Comparison of ENCODE assay signal across 8 mouse cellular contexts in the genomic region with DNA sequence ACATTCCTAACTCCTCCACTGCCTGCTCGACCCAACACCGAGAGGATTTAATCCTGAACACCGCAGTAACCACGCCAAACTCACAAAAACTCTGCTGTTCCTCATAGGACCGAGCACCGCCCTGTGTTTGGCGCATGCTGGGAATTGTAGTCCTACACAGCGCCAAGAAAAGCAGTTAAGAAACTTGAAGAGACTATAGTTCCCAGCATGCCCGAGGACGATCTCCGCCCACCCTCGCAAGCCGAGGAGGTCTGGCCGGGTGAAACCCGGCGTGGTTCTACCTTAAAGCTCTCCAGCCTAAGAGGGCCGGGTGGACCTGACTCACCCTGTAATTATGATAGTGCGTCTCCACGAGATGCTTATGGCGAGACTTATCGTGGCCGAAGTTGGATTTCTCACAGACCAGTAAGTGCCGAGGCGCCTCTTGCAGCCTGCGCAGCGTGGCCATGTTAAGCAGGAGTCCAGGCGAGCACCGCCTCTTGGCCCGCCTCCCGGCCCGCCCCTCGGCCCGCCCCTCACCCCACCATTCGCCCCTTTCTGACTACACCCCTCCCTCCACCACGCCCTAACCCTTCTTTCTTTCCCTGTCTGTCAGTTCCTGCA. TPM values are rescaled to one million over a fixed set of nuclear protein-coding genes. Genes with fewer than 3 reads are reported as not detected.
DNase-seq lines count a peak whose midpoint lies in the region; ATAC-seq lines count a peak whose summit lies in the region.

Gene Rpp40 (minus strand): TSS at position 481 of the 603 bp plus-strand sequence.

- no peaks in the 10 kb centered on the region for H3K27me3 ChIP-seq in heart, embryonic 14.5 days (ENCODE audit: control insufficient read depth, insufficient read depth, low read length)
- no peaks in the 10 kb centered on the region for H3K27me3 ChIP-seq in liver, embryonic 13.5 days
- no peaks in the 10 kb centered on the region for H3K27me3 ChIP-seq in stomach, embryonic 16.5 days (ENCODE audit: control insufficient read depth, insufficient read depth, low read length)

- peak; percentile 69 for DNase-seq in c-Kit-negative CD71-positive TER-119-positive erythroid progenitor cells, embryonic 14.5 days (ENCODE audit: low read depth, low spot score)
- peak; percentile 95 for DNase-seq in fibroblast of lung, adult 2 months (ENCODE audit: low read depth)
- peak; percentile 94 for DNase-seq in kidney, postnatal 14 days
- DNase-seq in liver, embryonic 13.5 days: peak; percentile 87
- peak; percentile 92 for DNase-seq in neural tube, embryonic 10.5 days (ENCODE audit: extremely low spot score, low spot score)

- H3K4me1 ChIP-seq in heart, embryonic 14.5 days (ENCODE audit: control insufficient read depth in 2 of 2, insufficient read depth in 2 of 2, low read length in 2 of 2): peaks cover 0 to 4% of the 10 kb centered on the region in 2 experiments; a peak in 2 of 4 replicates
- H3K4me1 ChIP-seq in liver, embryonic 13.5 days (replicated peaks): peaks cover 15% of the 10 kb centered on the region
- peaks cover 3% of the 10 kb centered on the region; the same call in 1 of the 2 replicates for H3K4me1 ChIP-seq in stomach, embryonic 16.5 days (ENCODE audit: control insufficient read depth, insufficient read depth, low read length)

- peak within 1 kb of the TSS; percentile 88 for H3K4me2 ChIP-seq in heart, embryonic 14.5 days (ENCODE audit: low read length)
- H3K4me2 ChIP-seq in liver, embryonic 13.5 days: peak within 1 kb of the TSS; percentile 74
- H3K4me2 ChIP-seq in stomach, embryonic 16.5 days (ENCODE audit: low read depth, low read length): peak within 1 kb of the TSS; percentile 75

- H3K9me3 ChIP-seq in heart, embryonic 14.5 days (ENCODE audit: control insufficient read depth, low read length): no peaks in the 10 kb centered on the region
- H3K9me3 ChIP-seq in liver, embryonic 13.5 days (replicated peaks): no peaks in the 10 kb centered on the region
- no peaks in the 10 kb centered on the region for H3K9me3 ChIP-seq in stomach, embryonic 16.5 days (replicated peaks; ENCODE audit: control insufficient read depth, low read length)

- under 1% methylated on average over 35 of the region's 35 CpGs for WGBS in heart, embryonic 14.5 days
- WGBS in liver, embryonic 13.5 days (ENCODE audit: insufficient replicate concordance): 0% methylated on average over 35 of the region's 35 CpGs
- WGBS in stomach, embryonic 16.5 days: under 1% methylated on average over 35 of the region's 35 CpGs

- peak; percentile 99 for ATAC-seq in CD4-positive, CD25-positive, alpha-beta regulatory T cell, adult 4 months
- ATAC-seq in heart, embryonic 14.5 days (ENCODE audit: insufficient number of reproducible peaks, insufficient read depth, low FRiP score, low read depth): peak; percentile 99
- ATAC-seq in liver, embryonic 13.5 days (ENCODE audit: low read depth): peak; percentile 100
- peak; percentile 99 for ATAC-seq in stomach, embryonic 16.5 days (ENCODE audit: insufficient read depth, low FRiP score)

- peak within 1 kb of the TSS; percentile 77 for H3K9ac ChIP-seq in heart, embryonic 14.5 days (ENCODE audit: low read length)
- H3K9ac ChIP-seq in liver, embryonic 13.5 days: peak within 1 kb of the TSS; percentile 62
- peak within 1 kb of the TSS; percentile 78 for H3K9ac ChIP-seq in stomach, embryonic 16.5 days (ENCODE audit: low read length)

- peak within 1 kb of the TSS; percentile 74 to 93 for H3K4me3 ChIP-seq in heart, embryonic 14.5 days (ENCODE audit: control insufficient read depth in 1 of 2, insufficient read depth in 1 of 2, low read depth in 1 of 2, low read length in 2 of 2)
- peak within 1 kb of the TSS; percentile 67 for H3K4me3 ChIP-seq in liver, embryonic 13.5 days (replicated peaks)
- peak within 1 kb of the TSS; percentile 90 for H3K4me3 ChIP-seq in stomach, embryonic 16.5 days (replicated peaks; ENCODE audit: low read length)

- H3K36me3 ChIP-seq in heart, embryonic 14.5 days (ENCODE audit: control insufficient read depth, insufficient read depth, low read length): no peaks in the 10 kb centered on the region
- H3K36me3 ChIP-seq in liver, embryonic 13.5 days: peaks cover 3% of the 10 kb centered on the region; the same call in 1 of the 2 replicates
- no peaks in the 10 kb centered on the region; the same call in 1 of the 2 replicates for H3K36me3 ChIP-seq in stomach, embryonic 16.5 days (ENCODE audit: control insufficient read depth, insufficient read depth, low read length)

- no peak within 1 kb of the TSS for H3K27ac ChIP-seq in heart, embryonic 14.5 days (replicated peaks in 1 of 2; ENCODE audit: control insufficient read depth in 1 of 2, insufficient read depth in 1 of 2, low read depth in 2 of 2, low read length in 2 of 2)
- H3K27ac ChIP-seq in liver, embryonic 13.5 days: no peak within 1 kb of the TSS
- no peak within 1 kb of the TSS for H3K27ac ChIP-seq in stomach, embryonic 16.5 days (ENCODE audit: low read length)

RNA-seq across cellular contexts. Expression of gene Rpp40, which starts in this region (rescaled TPM):
- polyA plus RNA-seq in CD4-positive, CD25-positive, alpha-beta regulatory T cell, adult 4 months (2017; shearing (Covaris generic)): 10 to 100 TPM; 10.8 to 12.0 TPM
- 8.4 and 8.9 TPM in 2 replicates for polyA plus RNA-seq in heart, embryonic 14.5 days (2014; fragmentation: Nextera tagmentation; extraction: Ambion mirVana)
- polyA plus RNA-seq in liver, embryonic 13.5 days (2015; fragmentation: Nextera tagmentation; extraction: Ambion mirVana): 13.8 and 15.8 TPM in 2 replicates
- 15.7 and 16.5 TPM in 2 replicates for polyA plus RNA-seq in stomach, embryonic 16.5 days (2015; fragmentation: Nextera tagmentation; extraction: Ambion mirVana)
